Mouse (Mus musculus) adipocyte (in vitro differentiated cells): Measurements from ENCODE around the gene Casc1.
"Not testable (repeated sequence)": the region's sequence is repeated elsewhere in the genome, so short reads cannot be mapped to it uniquely, and the experiment has no call there.

Experiments used
- DNase-seq: peaks from one replicate; pipeline ENCODE4 v3.0.0-alpha.2; 2016; ENCODE audit warnings: low spot score

Gene Casc1

GRCm38 (mm10) chr6:145136831-145137230 lies 74.0 kb downstream of the Casc1 start:
- no peak for DNase-seq

DNA sequence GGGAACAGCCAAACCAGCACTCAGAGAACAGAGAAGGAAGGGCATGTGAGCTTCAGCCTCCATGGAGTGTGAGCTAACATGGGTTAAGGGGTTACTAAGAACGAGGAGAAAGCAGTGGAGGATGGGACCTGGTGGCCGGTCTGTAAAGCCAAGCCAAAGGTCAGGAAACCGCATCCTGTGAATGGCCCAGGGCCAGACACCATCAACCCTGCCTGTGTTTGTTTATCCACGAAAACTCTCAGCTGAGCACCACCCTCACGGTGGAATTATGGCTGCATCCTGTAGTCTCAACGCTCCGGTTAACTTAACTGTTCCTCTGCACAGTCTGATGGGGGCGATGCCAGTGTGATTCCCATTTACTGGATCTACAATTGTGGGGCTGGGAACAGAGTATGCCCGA lies 75.0 kb downstream of the Casc1 start:
- DNase-seq, result no peak

GRCm38 (mm10) chr6:145135295-145135694 lies 75.5 kb downstream of the Casc1 start:
- no peak for DNase-seq

DNA sequence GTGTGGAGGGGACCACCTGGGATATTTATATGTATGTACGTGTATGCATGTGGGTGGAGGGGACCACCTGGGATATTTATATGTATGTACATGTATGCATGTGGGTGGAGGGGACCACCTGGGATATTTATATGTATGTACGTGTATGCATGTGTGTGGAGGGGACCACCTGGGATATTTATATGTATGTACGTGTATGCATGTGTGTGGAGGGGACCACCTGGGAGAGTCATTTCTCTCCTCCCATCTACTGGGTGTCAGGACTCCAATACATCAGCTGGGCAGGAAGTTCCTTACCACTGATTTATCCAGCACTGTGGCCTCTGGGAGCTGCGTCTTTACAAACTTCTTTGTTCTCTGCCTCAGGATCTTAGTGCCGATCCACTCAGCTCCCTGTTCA lies 77.8 kb downstream of the Casc1 start:
- not testable (repeated sequence) for DNase-seq

GRCm38 (mm10) chr6:145131991-145132390 lies 78.8 kb downstream of the Casc1 start:
- no peak for DNase-seq

DNA sequence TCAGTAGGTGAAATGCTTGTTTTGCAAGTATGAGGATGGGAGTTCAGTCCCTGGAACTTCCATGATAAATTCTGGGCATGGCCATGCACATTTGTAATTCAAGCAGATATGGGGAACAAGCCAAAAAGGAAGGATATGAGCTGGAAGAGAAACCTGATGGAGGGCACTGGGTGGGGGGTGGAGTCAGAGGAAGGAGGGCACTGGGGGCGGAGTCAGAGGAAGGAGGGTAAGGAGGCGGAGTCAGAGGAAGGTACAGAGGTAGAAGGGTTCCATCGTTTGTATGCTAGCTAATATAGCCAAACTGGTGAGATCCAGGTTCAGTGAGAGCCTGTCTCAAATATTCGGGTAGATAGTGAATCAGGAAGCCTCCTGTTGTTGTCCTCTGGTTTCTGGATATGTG lies 81.2 kb downstream of the Casc1 start:
- DNase-seq, result peak; percentile 11

GRCm38 (mm10) chr6:145127652-145128051 lies 83.2 kb downstream of the Casc1 start:
- no peak for DNase-seq

DNA sequence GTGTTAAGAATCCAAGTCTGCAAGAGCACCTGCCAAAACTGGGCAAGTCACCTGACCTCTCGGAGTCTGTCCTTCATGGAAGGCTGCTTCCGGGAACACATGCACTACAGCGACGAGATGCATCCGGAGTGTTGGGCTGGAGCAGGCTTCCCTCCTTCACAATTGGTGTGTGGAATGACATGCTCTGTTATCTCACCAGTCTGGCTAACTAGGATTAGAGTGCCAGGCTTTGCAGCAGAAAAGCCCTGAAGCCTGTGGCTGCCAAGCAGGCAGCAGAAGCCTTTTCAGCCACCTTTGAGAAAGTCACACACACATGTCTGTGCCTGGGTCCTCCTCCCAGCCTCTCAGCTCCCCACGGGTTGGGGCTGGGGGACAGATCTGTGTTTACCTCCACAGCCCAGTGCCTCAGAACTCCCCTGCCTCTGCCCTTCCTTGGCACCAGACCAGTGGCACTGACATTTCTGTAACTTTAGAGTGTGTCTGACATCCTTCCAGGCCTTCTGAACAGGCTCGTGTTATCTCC lies 85.2 kb downstream of the Casc1 start:
- DNase-seq, result no peak
